Comparison of ENCODE assay signal across 9 mouse cellular contexts in genomic region chr11:83364656-83365055, GRCm38 (mm10).
"Had no signal": no experiment of that assay in that cellular context is flagged by ENCODE, and none has a peak within 500 bp of the region (broad histone marks: within the 10 kb centered on the region; RNA-seq: fewer than 3 reads in every experiment).

No protein-coding gene starts in this region.

- ATAC-seq: liver, postnatal 0 days; midbrain, embryonic 15.5 days had no signal

- DNase-seq: kidney, postnatal 10 days; liver; liver, embryonic 13.5 days; liver, postnatal 0 days; lung, postnatal 14 days; right cerebral cortex, adult 18-20 months; right cerebral cortex, postnatal 25 days; thymus, postnatal 4 days had no signal
